Mouse (Mus musculus) ES-E14 (cell line): ENCODE results near the gene Vangl1.

Experiments used
- HCFC1 ChIP-seq: IDR thresholded peaks from 2 replicates; pipeline ENCODE4 v1.6.1; 2012; ENCODE audit warnings: low read length, inconsistent platforms, borderline replicate concordance; ENCODE audit not compliant: insufficient read depth
- MAFK ChIP-seq: IDR thresholded peaks from 2 replicates; pipeline ENCODE4 v1.6.1; 2014; ENCODE audit warnings: mild to moderate bottlenecking, low read depth, low read length, inconsistent platforms; ENCODE audit not compliant: insufficient read depth

DNA sequence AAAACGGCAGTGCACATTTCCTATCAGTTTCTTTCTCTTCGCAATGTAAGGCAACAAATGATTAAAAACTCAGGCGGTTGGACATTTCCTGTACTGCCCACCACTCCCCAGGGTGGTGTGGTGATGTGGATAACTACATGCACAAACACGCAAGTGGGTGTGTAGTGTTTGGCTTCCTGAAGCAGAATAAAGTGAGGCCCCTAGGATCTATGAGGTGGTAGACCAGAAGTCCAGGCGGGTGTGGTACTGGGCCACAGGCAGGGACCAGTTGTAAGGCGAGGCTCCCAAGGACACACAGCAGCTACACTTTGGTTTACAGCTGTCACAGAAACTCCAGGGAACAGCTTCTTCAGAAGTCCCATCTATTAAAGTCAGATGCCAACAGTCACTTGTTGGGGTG, 46.8 kb downstream of the Vangl1 start:
- TF ChIP-seq HCFC1 (no peak), MAFK (no peak)
